ENCODE assay signal across 8 mouse cellular contexts in the genomic region with DNA sequence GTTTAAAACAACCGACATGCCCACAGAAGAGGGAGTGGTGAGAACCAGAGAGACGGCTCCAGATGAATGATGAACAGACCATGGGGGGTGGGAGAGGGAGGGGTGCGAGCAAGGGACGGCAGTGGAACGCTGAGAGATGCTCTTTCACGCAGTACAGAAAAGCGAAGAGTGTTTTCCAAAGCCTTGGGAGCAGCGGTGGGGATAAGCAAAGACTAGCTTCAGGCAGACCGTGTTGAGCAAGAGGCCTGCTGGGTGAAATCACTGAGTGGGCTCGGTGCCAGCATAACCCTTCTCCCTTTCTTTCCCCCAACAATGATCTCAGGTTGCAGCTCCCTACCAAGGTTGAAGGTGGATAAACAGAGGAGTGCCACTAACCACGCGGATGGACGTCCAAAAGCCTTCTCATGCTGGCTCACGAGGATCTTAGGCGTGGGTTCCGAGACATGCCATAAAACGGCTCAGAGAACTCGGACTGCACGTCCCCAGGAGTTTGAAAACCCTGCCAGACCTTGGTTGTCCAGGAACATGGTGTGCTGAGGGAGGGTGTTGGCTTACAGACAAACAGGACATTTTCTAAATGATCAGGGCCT.
DNase-seq lines count a peak whose midpoint lies in the region; ATAC-seq lines count a peak whose summit lies in the region.
"Had no signal": no experiment of that assay in that cellular context is flagged by ENCODE, and none has a peak within 500 bp of the region (broad histone marks: within the 10 kb centered on the region; RNA-seq: fewer than 3 reads in every experiment).

No protein-coding gene starts in this region.

- peak; percentile 86 for ATAC-seq in neural tube, embryonic 13.5 days (ENCODE audit: low read depth)
- ATAC-seq in neural tube, embryonic 14.5 days (ENCODE audit: low read depth): peak; percentile 86

- 53% methylated on average over 19 of the region's 19 CpGs for WGBS in neural tube, embryonic 13.5 days
- 44% methylated on average over 19 of the region's 19 CpGs for WGBS in neural tube, embryonic 14.5 days

- no peak for DNase-seq in neural tube, embryonic 10.5 days (ENCODE audit: extremely low spot score, low spot score)
- DNase-seq in gastrocnemius, adult 18-20 months (ENCODE audit: low spot score): peak; percentile 93
- DNase-seq in kidney, adult 9 months: peak; percentile 28
- DNase-seq in spleen, postnatal 14 days (ENCODE audit: low spot score in 2 of 2): no peak
- no peak for DNase-seq in yolk sac, embryonic 10.5 days (ENCODE audit: low spot score)

- H3K4me1 ChIP-seq in neural tube, embryonic 13.5 days (replicated peaks): peaks cover 18% of the 10 kb centered on the region
- peaks cover 14% of the 10 kb centered on the region; the same call in 1 of the 2 replicates for H3K4me1 ChIP-seq in neural tube, embryonic 14.5 days (ENCODE audit: control insufficient read depth, insufficient read depth, low read length)

- H3K4me2 ChIP-seq in neural tube, embryonic 13.5 days: no peak overlapping the region
- H3K4me2 ChIP-seq in neural tube, embryonic 14.5 days (ENCODE audit: low read depth, low read length): no peak overlapping the region

- no peak overlapping the region for H3K4me3 ChIP-seq in neural tube, embryonic 13.5 days
- no peak overlapping the region for H3K4me3 ChIP-seq in neural tube, embryonic 14.5 days (ENCODE audit: low read depth, low read length)

- no peaks in the 10 kb centered on the region for H3K9me3 ChIP-seq in neural tube, embryonic 13.5 days
- H3K9me3 ChIP-seq in neural tube, embryonic 14.5 days (ENCODE audit: control insufficient read depth, low read length): no peaks in the 10 kb centered on the region

- no peaks in the 10 kb centered on the region for H3K36me3 ChIP-seq in neural tube, embryonic 13.5 days
- H3K36me3 ChIP-seq in neural tube, embryonic 14.5 days (ENCODE audit: control insufficient read depth, insufficient read depth, low read length): no peaks in the 10 kb centered on the region

- H3K9ac ChIP-seq in neural tube, embryonic 13.5 days: no peak overlapping the region
- H3K9ac ChIP-seq in neural tube, embryonic 14.5 days (replicated peaks; ENCODE audit: low read depth, low read length): no peak overlapping the region
- H3K9ac ChIP-seq: liver, embryonic 14.5 days had no signal

- H3K27me3 ChIP-seq in neural tube, embryonic 13.5 days: no peaks in the 10 kb centered on the region
- H3K27me3 ChIP-seq in neural tube, embryonic 14.5 days (ENCODE audit: control insufficient read depth, insufficient read depth, low read length): no peaks in the 10 kb centered on the region

- H3K27ac ChIP-seq in neural tube, embryonic 13.5 days (replicated peaks): peak overlapping the region; percentile 67
- H3K27ac ChIP-seq in neural tube, embryonic 14.5 days (ENCODE audit: low read depth, low read length): peak overlapping the region; percentile 55; the same call in 1 of the 2 replicates
- H3K27ac ChIP-seq: liver, embryonic 14.5 days had no signal

Comparison
In these comparisons a context has a peak if more than half of its experiments do, and no peak if none do; other contexts are left out.
1. DNase-seq: peak in gastrocnemius, adult 18-20 months (single experiment) and kidney, adult 9 months (single experiment); none in neural tube, embryonic 10.5 days (single experiment), spleen, postnatal 14 days (0 of 2) and yolk sac, embryonic 10.5 days (single experiment).